Mouse (Mus musculus) liver, embryonic 12.5 days (tissue): ENCODE data around the gene Ypel5. TPM values are rescaled to one million over a fixed set of nuclear protein-coding genes. Genes with fewer than 3 reads are reported as not detected.

Experiments
- ATAC-seq: fragments of 200-750 bp; cut with Nextera tagmentation; 2 replicates; pipeline ENCODE4 v1.8.0; 2017; ENCODE audit warnings: moderate number of reproducible peaks, mild to moderate bottlenecking, moderate library complexity
- H3K27ac ChIP-seq: fragments of 300-500 bp; sonication (generic); 2 replicates; pipeline ENCODE4 v1.5.1; 2016; ENCODE audit warnings: mild to moderate bottlenecking
- H3K27me3 ChIP-seq: fragments of 300-500 bp; sonication (generic); replicated peaks from 2 replicates; pipeline ENCODE4 v1.6.1; 2016; ENCODE audit warnings: mild to moderate bottlenecking, moderate library complexity
- H3K36me3 ChIP-seq: fragments of 300-500 bp; sonication (generic); 2 replicates; pipeline ENCODE4 v1.6.1; 2016; ENCODE audit warnings: mild to moderate bottlenecking, moderate library complexity
- H3K4me1 ChIP-seq: fragments of 300-500 bp; sonication (generic); 2 replicates; pipeline ENCODE4 v1.6.1; 2016
- H3K4me2 ChIP-seq: fragments of 300-500 bp; sonication (generic); 2 replicates; pipeline ENCODE4 v1.6.1; 2016; ENCODE audit warnings: mild to moderate bottlenecking, moderate library complexity
- H3K4me3 ChIP-seq: fragments of 300-500 bp; sonication (generic); 2 replicates; pipeline ENCODE4 v1.5.1; 2016; ENCODE audit warnings: mild to moderate bottlenecking, moderate library complexity
- H3K9ac ChIP-seq: fragments of 300-500 bp; sonication (generic); 2 replicates; pipeline ENCODE4 v1.6.1; 2016; ENCODE audit warnings: mild to moderate bottlenecking, moderate library complexity
- H3K9me3 ChIP-seq: fragments of 300-500 bp; sonication (generic); replicated peaks from 2 replicates; pipeline ENCODE4 v1.6.1; 2016; ENCODE audit warnings: mild to moderate bottlenecking, moderate library complexity
- WGBS: fragments of 180-500 bp; shearing (Covaris S2); methylation state at CpG from one replicate; pipeline ENCODE4 v1.1.7; 2016; ENCODE audit not compliant: insufficient replicate concordance; 5-methylcytosine and 5-hydroxymethylcytosine counted together
- polyA plus RNA-seq: library from polyadenylated mRNA; unstranded; fragments of >200 nt; fragmentation: Nextera tagmentation; extraction: Ambion mirVana; gene quantifications from 2 replicates; pipeline ENCODE4 v1.2.1, GENCODE M21; 2016

Ypel5 gene
- polyA plus RNA-seq, 1 experiment from 2014 or later, result 69.6 TPM

DNA sequence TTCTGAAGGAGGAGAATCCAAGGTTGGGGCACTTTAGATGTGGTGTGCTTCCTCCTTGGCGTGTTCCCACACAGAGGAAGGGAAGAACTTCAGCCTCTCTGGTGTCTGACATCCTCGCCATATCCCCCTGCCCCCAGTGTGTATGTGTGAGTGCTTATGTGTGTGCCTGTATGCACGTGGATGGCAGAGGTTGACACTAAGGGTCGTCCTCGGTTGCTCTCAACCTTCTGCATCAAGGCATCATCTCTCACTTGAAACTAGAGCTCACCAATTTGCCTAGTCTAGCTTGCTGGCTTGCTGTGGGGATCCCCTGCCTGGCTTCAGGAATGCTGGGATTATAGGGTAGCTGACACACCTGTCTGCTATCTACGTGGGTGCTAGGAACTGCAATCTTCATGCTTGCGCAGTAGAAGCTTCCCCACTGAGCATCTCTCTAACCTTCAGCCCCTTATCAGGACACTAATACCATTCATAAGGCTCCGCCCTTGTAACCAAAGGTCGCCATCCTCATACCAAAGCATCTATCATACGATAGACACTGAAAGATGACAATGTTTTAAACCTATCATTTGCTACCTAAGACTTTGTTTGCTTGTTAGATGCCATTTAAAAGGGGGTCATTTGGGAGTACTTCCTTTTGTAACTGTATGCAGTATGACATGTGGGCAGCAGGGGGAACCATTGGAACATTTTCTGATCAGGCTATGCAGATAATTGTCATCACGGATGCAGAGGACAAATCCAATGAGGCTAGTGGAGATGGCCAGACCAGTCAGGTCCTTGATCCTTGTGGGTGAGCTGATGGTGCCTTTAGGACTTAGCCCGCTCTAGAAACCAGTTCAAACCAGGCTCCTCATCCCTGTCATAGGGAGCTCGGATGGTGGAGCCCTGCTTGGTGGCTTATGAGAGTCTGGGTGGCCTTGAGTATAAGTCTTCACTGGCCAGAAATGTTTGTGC, 21.7 kb downstream of the Ypel5 start:
- 44% methylated on average over 13 of the region's 13 CpGs for WGBS
- Histone ChIP-seq H3K27me3 (no peaks in the 10 kb centered on the region), H3K4me1 (no peaks in the 10 kb centered on the region), H3K27ac (no peak overlapping the region), H3K36me3 (no peaks in the 10 kb centered on the region), H3K9me3 (no peaks in the 10 kb centered on the region), H3K4me3 (no peak overlapping the region), H3K9ac (no peak overlapping the region), H3K4me2 (no peak overlapping the region)
- no peak for ATAC-seq

DNA sequence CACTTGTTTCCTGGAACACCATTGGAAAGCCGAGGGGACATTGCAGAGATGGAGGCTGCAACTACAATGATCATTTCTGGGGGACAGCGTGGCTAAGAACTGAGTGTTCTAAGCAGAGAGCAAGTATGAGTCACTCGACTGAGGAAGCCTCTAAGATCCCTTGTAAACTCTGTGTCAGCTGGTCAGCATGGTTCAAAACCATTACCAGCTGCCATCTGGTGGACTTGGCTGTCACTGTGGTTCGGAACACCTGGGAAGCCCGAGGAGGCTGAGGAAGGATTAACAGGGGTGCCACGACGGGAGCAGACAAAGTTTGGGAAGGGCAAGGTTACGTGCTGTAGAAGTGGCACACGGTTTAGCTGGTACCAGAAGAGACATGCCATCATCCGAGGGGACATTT, 27.0 kb downstream of the Ypel5 start:
- Histone ChIP-seq H3K9me3 (no peaks in the 10 kb centered on the region), H3K4me1 (no peaks in the 10 kb centered on the region), H3K4me2 (no peak overlapping the region), H3K27ac (no peak overlapping the region), H3K27me3 (no peaks in the 10 kb centered on the region), H3K36me3 (no peaks in the 10 kb centered on the region), H3K9ac (no peak overlapping the region), H3K4me3 (no peak overlapping the region)
- ATAC-seq, result no peak
- 59% methylated on average over 10 of the region's 10 CpGs for WGBS

DNA sequence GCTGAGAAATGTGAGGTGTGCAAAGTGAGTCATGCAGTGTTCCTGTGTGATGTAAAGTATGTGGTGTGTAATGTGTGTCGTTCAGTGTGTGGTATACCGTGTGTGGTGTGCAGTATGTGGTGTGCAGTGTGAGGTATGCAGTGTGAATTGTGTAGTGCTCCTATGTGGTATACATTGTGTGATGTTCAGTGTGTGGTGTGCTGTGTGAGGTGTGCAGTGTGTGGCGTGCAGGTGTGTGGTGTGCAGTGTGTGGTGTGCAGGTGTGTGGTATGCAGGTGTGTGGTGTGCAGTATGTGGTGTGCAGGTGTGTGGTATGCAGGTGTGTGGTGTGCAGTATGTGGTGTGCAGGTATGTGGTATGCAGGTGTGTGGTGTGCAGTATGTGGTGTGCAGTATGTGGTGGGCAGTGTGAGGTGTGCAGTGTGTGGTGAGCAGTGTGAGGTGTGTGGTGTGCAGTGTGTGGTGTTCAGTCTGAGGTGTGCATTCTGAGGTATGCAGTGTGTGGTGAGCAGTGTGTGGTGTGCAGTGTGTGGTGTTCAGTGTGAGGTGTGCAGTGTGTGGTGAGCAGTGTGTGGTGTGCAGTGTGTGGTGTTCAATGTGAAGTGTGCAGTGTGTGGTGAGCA, 30.5 kb downstream of the Ypel5 start:
- Histone ChIP-seq H3K4me2 (no peak overlapping the region), H3K9ac (no peak overlapping the region), H3K4me1 (no peaks in the 10 kb centered on the region), H3K4me3 (no peak overlapping the region), H3K27ac (no peak overlapping the region), H3K36me3 (no peaks in the 10 kb centered on the region), H3K9me3 (no peaks in the 10 kb centered on the region), H3K27me3 (no peaks in the 10 kb centered on the region)
- no peak for ATAC-seq
- 61% methylated on average over 3 of the region's 3 CpGs for WGBS

DNA sequence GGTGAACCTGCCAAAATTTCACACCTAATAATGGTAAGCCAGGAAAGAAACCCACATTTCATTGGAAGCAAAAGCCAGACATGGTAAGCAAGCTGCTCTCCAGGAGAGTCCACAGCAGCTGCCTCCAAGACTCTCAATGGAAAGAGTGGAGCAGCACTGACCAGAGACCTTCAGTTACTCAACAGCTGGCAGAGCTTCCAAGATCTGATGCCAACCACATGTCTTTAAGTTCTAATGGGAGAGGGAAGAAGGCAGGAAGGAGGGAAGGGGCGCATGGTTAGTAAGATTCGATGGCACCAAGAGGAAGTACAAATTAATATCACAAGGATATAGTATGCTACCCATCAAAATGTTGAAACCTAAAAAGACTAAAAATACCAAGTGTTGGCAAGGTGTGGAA, 31.9 kb downstream of the Ypel5 start:
- WGBS, result 66% methylated on average over 2 of the region's 2 CpGs
- Histone ChIP-seq H3K27ac (no peak overlapping the region), H3K27me3 (no peaks in the 10 kb centered on the region), H3K36me3 (no peaks in the 10 kb centered on the region), H3K4me3 (no peak overlapping the region), H3K4me2 (no peak overlapping the region), H3K9ac (no peak overlapping the region), H3K9me3 (no peaks in the 10 kb centered on the region), H3K4me1 (no peaks in the 10 kb centered on the region)
- ATAC-seq, result no peak

DNA sequence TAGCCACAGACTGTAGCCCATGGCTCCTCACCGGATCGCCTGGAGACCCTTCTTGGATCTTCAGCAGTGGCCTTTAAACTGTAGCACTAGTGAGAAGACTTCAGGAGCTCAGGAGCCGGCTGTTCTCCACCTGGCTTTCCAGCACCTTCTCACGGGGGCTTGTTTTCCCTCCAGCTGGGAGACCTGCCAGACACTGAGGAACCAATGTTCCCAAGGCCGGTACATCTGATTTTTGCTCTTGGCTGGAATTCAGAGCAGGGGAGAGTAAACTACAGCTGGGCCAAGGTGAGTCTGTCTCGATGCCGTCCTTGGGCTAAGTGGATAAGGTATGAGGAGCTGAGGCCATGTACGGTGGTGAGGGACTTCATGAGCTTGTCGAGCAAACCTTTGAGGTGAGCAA, 42.7 kb downstream of the Ypel5 start:
- Histone ChIP-seq H3K4me1 (no peaks in the 10 kb centered on the region), H3K27me3 (no peaks in the 10 kb centered on the region), H3K36me3 (no peaks in the 10 kb centered on the region), H3K27ac (no peak overlapping the region), H3K4me3 (no peak overlapping the region), H3K9ac (no peak overlapping the region), H3K4me2 (no peak overlapping the region), H3K9me3 (no peaks in the 10 kb centered on the region)
- no peak for ATAC-seq
- WGBS, result 72% methylated on average over 9 of the region's 9 CpGs

DNA sequence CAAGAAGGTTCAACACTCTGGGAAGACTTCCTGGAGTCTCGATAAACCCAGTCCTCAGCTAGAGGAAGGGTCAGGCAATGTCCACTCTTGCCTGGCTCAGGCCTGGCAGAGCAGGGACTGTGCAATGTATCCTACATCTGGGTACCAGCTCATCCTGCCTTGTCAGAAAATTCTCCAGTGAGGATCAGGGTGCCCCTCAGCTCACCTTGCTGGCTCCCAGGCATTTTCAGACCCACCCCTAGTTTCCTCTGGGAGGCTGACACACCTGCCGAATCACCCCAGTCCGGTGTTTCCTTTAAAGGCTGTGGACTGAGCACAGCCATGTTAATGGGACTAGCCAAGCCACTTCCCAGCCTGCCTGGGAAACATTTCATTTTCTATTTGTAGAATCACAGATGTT, 43.9 kb downstream of the Ypel5 start:
- H3K4me2 ChIP-seq, result no peak overlapping the region
- no peaks in the 10 kb centered on the region for H3K9me3 ChIP-seq
- H3K36me3 ChIP-seq, result no peaks in the 10 kb centered on the region
- no peak overlapping the region for H3K9ac ChIP-seq
- WGBS, result 62% methylated on average over 3 of the region's 3 CpGs
- no peak overlapping the region for H3K4me3 ChIP-seq
- ATAC-seq, result no peak
- H3K27me3 ChIP-seq, result no peaks in the 10 kb centered on the region
- H3K27ac ChIP-seq, result no peak overlapping the region
- no peaks in the 10 kb centered on the region for H3K4me1 ChIP-seq

DNA sequence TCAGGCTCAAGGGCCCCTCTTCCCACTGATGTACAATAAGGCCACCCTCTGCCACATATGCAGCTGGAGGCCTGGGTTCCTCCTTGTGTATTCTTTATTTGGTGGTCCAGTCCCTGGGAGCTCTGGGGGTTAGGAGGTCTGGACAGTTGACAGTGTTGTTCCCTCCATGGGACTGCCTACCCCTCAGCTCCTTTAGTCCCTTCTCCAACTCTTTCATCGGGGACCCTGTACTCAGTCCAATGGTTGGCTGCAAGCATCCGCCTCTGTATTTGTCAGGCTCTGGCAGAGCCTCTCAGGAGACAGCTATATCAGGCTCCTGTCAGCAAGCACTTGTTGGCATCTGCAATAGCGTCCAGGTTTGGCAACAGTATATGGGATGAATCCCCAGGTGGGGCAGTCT, 44.8 kb downstream of the Ypel5 start:
- no peak overlapping the region for H3K9ac ChIP-seq
- H3K36me3 ChIP-seq, result no peaks in the 10 kb centered on the region
- H3K9me3 ChIP-seq, result no peaks in the 10 kb centered on the region
- 51% methylated on average over 3 of the region's 3 CpGs for WGBS
- H3K27me3 ChIP-seq, result no peaks in the 10 kb centered on the region
- no peak overlapping the region for H3K4me2 ChIP-seq
- H3K4me3 ChIP-seq, result no peak overlapping the region
- no peak for ATAC-seq
- H3K4me1 ChIP-seq, result no peaks in the 10 kb centered on the region
- H3K27ac ChIP-seq, result no peak overlapping the region

DNA sequence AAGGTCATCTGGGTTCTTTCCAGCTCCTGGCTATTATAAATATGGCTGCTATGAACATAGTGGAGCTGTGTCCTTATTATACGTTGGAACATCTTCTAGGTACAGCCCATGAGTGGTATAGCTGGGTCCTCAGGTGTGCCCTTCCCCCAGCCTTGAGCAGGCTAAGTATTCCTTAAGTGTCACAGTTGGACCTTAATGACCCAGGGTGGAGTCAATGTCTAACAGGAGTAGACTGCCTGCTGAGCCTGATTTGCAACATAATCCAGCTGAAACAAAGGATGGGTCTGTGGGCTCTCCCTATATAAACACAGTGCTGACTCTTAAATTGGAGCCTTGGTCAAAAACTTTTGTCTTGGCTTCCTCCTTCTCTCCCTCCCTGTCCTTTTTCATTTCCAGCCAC, 45.6 kb downstream of the Ypel5 start:
- no peaks in the 10 kb centered on the region for H3K27me3 ChIP-seq
- H3K27ac ChIP-seq, result no peak overlapping the region
- H3K36me3 ChIP-seq, result no peaks in the 10 kb centered on the region
- no peak overlapping the region for H3K9ac ChIP-seq
- H3K4me3 ChIP-seq, result no peak overlapping the region
- no peaks in the 10 kb centered on the region for H3K4me1 ChIP-seq
- H3K9me3 ChIP-seq, result no peaks in the 10 kb centered on the region
- WGBS, result 55% methylated on average over 1 of the region's 1 CpGs
- no peak for ATAC-seq
- no peak overlapping the region for H3K4me2 ChIP-seq

DNA sequence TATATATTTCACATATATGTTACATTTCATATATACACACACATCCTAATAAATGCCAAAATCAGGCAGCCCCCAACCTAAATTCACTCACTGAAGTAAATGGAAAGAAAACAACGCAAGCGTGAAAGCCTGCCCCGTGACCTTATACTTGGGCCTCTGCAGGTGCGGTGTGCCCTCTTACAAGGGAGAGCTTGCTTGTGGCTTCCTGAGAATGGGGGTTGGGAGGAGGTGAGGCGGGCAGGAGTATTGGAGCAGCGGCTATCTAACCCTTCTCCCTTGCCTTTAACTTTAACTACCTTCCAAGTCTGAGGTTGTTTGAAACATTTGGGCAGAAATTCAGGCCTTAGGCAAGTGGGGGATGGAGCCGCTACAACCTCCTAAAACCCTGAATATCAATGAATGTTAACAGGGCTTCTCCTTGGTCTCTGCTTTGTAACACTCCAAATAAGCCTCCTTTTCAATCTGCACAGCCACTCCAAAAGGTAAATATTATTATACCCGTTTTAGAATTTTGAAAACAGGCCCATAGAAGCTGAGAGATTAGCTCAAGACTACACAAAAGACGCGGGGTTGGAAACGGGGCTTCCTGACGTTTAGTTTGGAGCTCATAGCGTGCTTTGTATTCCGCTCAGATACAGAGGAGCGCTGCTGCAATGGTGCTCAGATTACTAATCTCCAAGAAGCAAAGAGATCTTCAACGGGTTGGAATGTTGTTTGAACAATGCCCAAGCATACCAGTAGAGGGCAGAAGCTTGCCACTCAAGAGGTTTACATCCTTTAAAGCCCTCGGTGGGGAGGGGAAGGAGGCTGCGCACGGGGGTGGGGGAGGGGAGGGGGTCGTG, 53.5 kb downstream of the Ypel5 start:
- no peak overlapping the region for H3K4me3 ChIP-seq
- no peak overlapping the region for H3K4me2 ChIP-seq
- H3K27me3 ChIP-seq, result no peaks in the 10 kb centered on the region
- no peaks in the 10 kb centered on the region for H3K36me3 ChIP-seq
- ATAC-seq, result no peak
- no peaks in the 10 kb centered on the region for H3K9me3 ChIP-seq
- no peak overlapping the region for H3K27ac ChIP-seq
- H3K4me1 ChIP-seq, result no peaks in the 10 kb centered on the region
- H3K9ac ChIP-seq, result no peak overlapping the region
- WGBS, result 25% methylated on average over 20 of the region's 20 CpGs

DNA sequence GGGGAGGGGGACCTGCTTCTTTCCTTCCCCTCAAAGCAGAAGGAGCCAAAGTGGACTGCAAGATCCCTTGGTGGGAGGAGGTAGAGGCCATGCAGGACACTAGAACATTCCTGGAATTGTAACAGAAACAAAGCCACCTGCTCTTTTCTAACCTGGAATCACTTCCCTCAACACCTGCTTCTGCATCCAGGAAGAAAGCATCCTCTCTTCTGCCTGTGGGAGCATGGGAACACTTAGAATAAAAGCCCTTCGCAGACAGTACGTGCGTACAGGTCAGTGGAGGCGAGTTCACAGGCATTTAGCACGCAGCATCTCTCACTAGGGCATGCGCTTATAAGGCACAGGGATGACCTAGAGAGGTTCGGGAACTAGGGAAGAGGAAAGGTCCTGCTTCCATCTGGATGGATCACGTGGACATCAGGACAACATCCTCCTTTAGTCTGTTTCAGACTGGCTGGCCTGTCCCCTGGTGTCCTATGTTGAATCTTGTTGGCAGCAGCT, 54.2 kb downstream of the Ypel5 start:
- Histone ChIP-seq H3K9ac (no peak overlapping the region), H3K9me3 (no peaks in the 10 kb centered on the region), H3K4me1 (no peaks in the 10 kb centered on the region), H3K36me3 (no peaks in the 10 kb centered on the region), H3K4me3 (no peak overlapping the region), H3K4me2 (no peak overlapping the region), H3K27me3 (no peaks in the 10 kb centered on the region), H3K27ac (no peak overlapping the region)
- 55% methylated on average over 8 of the region's 8 CpGs for WGBS
- no peak for ATAC-seq

DNA sequence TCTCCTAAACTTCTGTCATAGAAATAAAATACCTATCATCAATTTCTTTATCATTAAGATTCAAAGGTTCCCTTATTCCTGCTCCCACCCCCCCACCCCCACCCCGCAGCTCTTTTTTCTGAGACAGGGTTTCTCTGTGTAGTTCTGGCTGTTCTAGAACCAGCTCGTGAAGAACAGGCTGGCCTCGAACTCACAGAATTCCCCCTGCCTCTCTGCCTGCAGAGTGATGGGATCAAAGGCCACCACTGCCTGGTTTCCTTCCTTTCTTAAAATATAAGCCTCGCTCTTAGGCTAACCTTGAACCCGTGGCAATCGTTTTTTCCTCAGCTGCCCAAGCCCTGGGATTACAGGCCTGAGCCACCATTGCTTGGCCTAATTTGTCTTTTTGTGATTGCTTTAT, 55.3 kb downstream of the Ypel5 start:
- Histone ChIP-seq H3K4me2 (no peak overlapping the region), H3K27me3 (no peaks in the 10 kb centered on the region), H3K9me3 (no peaks in the 10 kb centered on the region), H3K9ac (no peak overlapping the region), H3K27ac (no peak overlapping the region), H3K4me1 (no peaks in the 10 kb centered on the region), H3K36me3 (no peaks in the 10 kb centered on the region), H3K4me3 (no peak overlapping the region)
- no peak for ATAC-seq
- WGBS, result 63% methylated on average over 6 of the region's 6 CpGs

DNA sequence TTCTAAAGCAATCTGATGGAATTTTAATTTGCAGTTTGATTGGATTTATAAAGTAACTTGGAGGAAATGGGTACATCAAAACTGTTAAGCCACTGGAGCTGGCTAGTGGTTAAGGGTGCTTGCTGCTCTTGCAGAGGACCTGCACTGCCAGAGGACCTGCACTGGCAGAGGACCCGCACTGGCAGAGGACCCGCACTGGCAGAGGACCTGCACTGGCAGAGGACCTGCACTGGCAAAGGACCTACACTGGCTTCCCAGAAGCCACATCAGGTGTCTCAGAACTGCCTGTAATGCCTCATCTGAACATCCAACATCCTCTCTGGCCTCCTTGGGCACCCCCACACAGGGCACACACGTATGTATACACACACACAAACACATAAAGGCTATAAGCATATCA, 59.3 kb downstream of the Ypel5 start:
- no peak overlapping the region for H3K4me3 ChIP-seq
- H3K27me3 ChIP-seq, result no peaks in the 10 kb centered on the region; the same call in 1 of the 2 replicates
- H3K9me3 ChIP-seq, result no peaks in the 10 kb centered on the region
- H3K27ac ChIP-seq, result no peak overlapping the region
- no peak overlapping the region for H3K9ac ChIP-seq
- H3K36me3 ChIP-seq, result no peaks in the 10 kb centered on the region
- no peaks in the 10 kb centered on the region for H3K4me1 ChIP-seq
- no peak for ATAC-seq
- no peak overlapping the region for H3K4me2 ChIP-seq
- WGBS, result 77% methylated on average over 3 of the region's 3 CpGs
